Mouse (Mus musculus): ENCODE results near the gene Peli1. TPM values are rescaled to one million over a fixed set of nuclear protein-coding genes. Genes with fewer than 3 reads are reported as not detected.
"Not testable (repeated sequence)": the region's sequence is repeated elsewhere in the genome, so short reads cannot be mapped to it uniquely, and the experiment has no call there.

Gene Peli1
- polyA plus RNA-seq, 1 experiment from 2014 or later, result 31.9 TPM

GRCm38 (mm10) chr11:21178998-21179645 lies 88.0 kb downstream of the Peli1 start:
- no peaks in the 10 kb centered on the region for H3K36me3 ChIP-seq (ENCODE audit: control insufficient read depth, insufficient read depth, low read length)
- no peak for ATAC-seq (replicated peaks; ENCODE audit: insufficient number of reproducible peaks, low FRiP score, low TSS enrichment)
- H3K27ac ChIP-seq (ENCODE audit: low read depth, low read length), result no peak overlapping the region
- H3K4me2 ChIP-seq, result no peak overlapping the region
- H3K9ac ChIP-seq (ENCODE audit: low read depth, low read length), result no peak overlapping the region
- peaks cover 2% of the 10 kb centered on the region; the same call in 1 of the 2 replicates for H3K4me1 ChIP-seq (ENCODE audit: control insufficient read depth, insufficient read depth, low read length)
- 72% methylated on average over 8 of the region's 8 CpGs for WGBS (ENCODE audit: insufficient replicate concordance)
- H3K27me3 ChIP-seq (ENCODE audit: control insufficient read depth, insufficient read depth, low read length), result no peaks in the 10 kb centered on the region
- H3K4me3 ChIP-seq (ENCODE audit: low read depth, low read length), result no peak overlapping the region
- H3K9me3 ChIP-seq (replicated peaks; ENCODE audit: control insufficient read depth, low read length), result no peaks in the 10 kb centered on the region

GRCm38 (mm10) chr11:21179873-21180272 lies 88.8 kb downstream of the Peli1 start:
- ATAC-seq (replicated peaks; ENCODE audit: insufficient number of reproducible peaks, low FRiP score, low TSS enrichment); H3K4me2 ChIP-seq; H3K27me3 ChIP-seq (ENCODE audit: control insufficient read depth, insufficient read depth, low read length); H3K27ac ChIP-seq (ENCODE audit: low read depth, low read length); H3K9ac ChIP-seq (ENCODE audit: low read depth, low read length); H3K9me3 ChIP-seq (replicated peaks; ENCODE audit: control insufficient read depth, low read length); H3K36me3 ChIP-seq (ENCODE audit: control insufficient read depth, insufficient read depth, low read length); H3K4me3 ChIP-seq (ENCODE audit: low read depth, low read length); H3K4me1 ChIP-seq (ENCODE audit: control insufficient read depth, insufficient read depth, low read length): not testable (repeated sequence)
- 86% methylated on average over 8 of the region's 9 CpGs for WGBS (ENCODE audit: insufficient replicate concordance)

- no peaks in the 10 kb centered on the region for H3K27me3 ChIP-seq (ENCODE audit: control insufficient read depth, insufficient read depth, low read length)
- WGBS (ENCODE audit: insufficient replicate concordance), result 65% methylated on average over 1 of the region's 1 CpGs
- no peak for ATAC-seq (replicated peaks; ENCODE audit: insufficient number of reproducible peaks, low FRiP score, low TSS enrichment)
- no peak overlapping the region for H3K4me2 ChIP-seq
- H3K27ac ChIP-seq (ENCODE audit: low read depth, low read length), result no peak overlapping the region
- H3K4me3 ChIP-seq (ENCODE audit: low read depth, low read length), result no peak overlapping the region
- H3K4me1 ChIP-seq (ENCODE audit: control insufficient read depth, insufficient read depth, low read length), result no peaks in the 10 kb centered on the region
- no peaks in the 10 kb centered on the region for H3K9me3 ChIP-seq (replicated peaks; ENCODE audit: control insufficient read depth, low read length)
- no peaks in the 10 kb centered on the region for H3K36me3 ChIP-seq (ENCODE audit: control insufficient read depth, insufficient read depth, low read length)
- H3K9ac ChIP-seq (ENCODE audit: low read depth, low read length), result no peak overlapping the region
Observed at GRCm38 (mm10) chr11:21180650-21181049, 89.6 kb downstream of the Peli1 start.

- no peaks in the 10 kb centered on the region for H3K4me1 ChIP-seq (ENCODE audit: control insufficient read depth, insufficient read depth, low read length)
- no peak overlapping the region for H3K27ac ChIP-seq (ENCODE audit: low read depth, low read length)
- no peaks in the 10 kb centered on the region for H3K9me3 ChIP-seq (replicated peaks; ENCODE audit: control insufficient read depth, low read length)
- no peaks in the 10 kb centered on the region for H3K36me3 ChIP-seq (ENCODE audit: control insufficient read depth, insufficient read depth, low read length)
- no peak overlapping the region for H3K4me3 ChIP-seq (ENCODE audit: low read depth, low read length)
- WGBS (ENCODE audit: insufficient replicate concordance), result 79% methylated on average over 2 of the region's 2 CpGs
- H3K4me2 ChIP-seq, result no peak overlapping the region
- ATAC-seq (replicated peaks; ENCODE audit: insufficient number of reproducible peaks, low FRiP score, low TSS enrichment), result no peak
- H3K9ac ChIP-seq (ENCODE audit: low read depth, low read length), result no peak overlapping the region
- no peaks in the 10 kb centered on the region for H3K27me3 ChIP-seq (ENCODE audit: control insufficient read depth, insufficient read depth, low read length)
Observed at GRCm38 (mm10) chr11:21181616-21182015, 90.5 kb downstream of the Peli1 start.

GRCm38 (mm10) chr11:21182709-21183108 lies 91.6 kb downstream of the Peli1 start:
- H3K9ac ChIP-seq (ENCODE audit: low read depth, low read length), result no peak overlapping the region
- no peak overlapping the region for H3K4me2 ChIP-seq
- H3K4me1 ChIP-seq (ENCODE audit: control insufficient read depth, insufficient read depth, low read length), result no peaks in the 10 kb centered on the region
- H3K36me3 ChIP-seq (ENCODE audit: control insufficient read depth, insufficient read depth, low read length), result no peaks in the 10 kb centered on the region
- 17% methylated on average over 1 of the region's 1 CpGs for WGBS (ENCODE audit: insufficient replicate concordance)
- no peak overlapping the region for H3K4me3 ChIP-seq (ENCODE audit: low read depth, low read length)
- H3K9me3 ChIP-seq (replicated peaks; ENCODE audit: control insufficient read depth, low read length), result no peaks in the 10 kb centered on the region
- H3K27ac ChIP-seq (ENCODE audit: low read depth, low read length), result no peak overlapping the region
- H3K27me3 ChIP-seq (ENCODE audit: control insufficient read depth, insufficient read depth, low read length), result no peaks in the 10 kb centered on the region
- ATAC-seq (replicated peaks; ENCODE audit: insufficient number of reproducible peaks, low FRiP score, low TSS enrichment), result no peak

GRCm38 (mm10) chr11:21191821-21192220 lies 100.7 kb downstream of the Peli1 start:
- H3K4me1 ChIP-seq (ENCODE audit: control insufficient read depth, insufficient read depth, low read length); H3K27ac ChIP-seq (ENCODE audit: low read depth, low read length); H3K4me2 ChIP-seq; H3K9ac ChIP-seq (ENCODE audit: low read depth, low read length); H3K36me3 ChIP-seq (ENCODE audit: control insufficient read depth, insufficient read depth, low read length); H3K4me3 ChIP-seq (ENCODE audit: low read depth, low read length); H3K27me3 ChIP-seq (ENCODE audit: control insufficient read depth, insufficient read depth, low read length); ATAC-seq (replicated peaks; ENCODE audit: insufficient number of reproducible peaks, low FRiP score, low TSS enrichment); H3K9me3 ChIP-seq (replicated peaks; ENCODE audit: control insufficient read depth, low read length): not testable (repeated sequence)
- WGBS (ENCODE audit: insufficient replicate concordance), result 79% methylated on average over 8 of the region's 8 CpGs

- 86% methylated on average over 3 of the region's 3 CpGs for WGBS (ENCODE audit: insufficient replicate concordance)
- no peak overlapping the region for H3K4me3 ChIP-seq (ENCODE audit: low read depth, low read length)
- ATAC-seq (replicated peaks; ENCODE audit: insufficient number of reproducible peaks, low FRiP score, low TSS enrichment), result no peak
- no peak overlapping the region for H3K9ac ChIP-seq (ENCODE audit: low read depth, low read length)
- H3K9me3 ChIP-seq (replicated peaks; ENCODE audit: control insufficient read depth, low read length), result no peaks in the 10 kb centered on the region
- no peaks in the 10 kb centered on the region for H3K4me1 ChIP-seq (ENCODE audit: control insufficient read depth, insufficient read depth, low read length)
- H3K4me2 ChIP-seq, result no peak overlapping the region
- no peaks in the 10 kb centered on the region for H3K27me3 ChIP-seq (ENCODE audit: control insufficient read depth, insufficient read depth, low read length)
- no peaks in the 10 kb centered on the region for H3K36me3 ChIP-seq (ENCODE audit: control insufficient read depth, insufficient read depth, low read length)
- no peak overlapping the region for H3K27ac ChIP-seq (ENCODE audit: low read depth, low read length)
Observed at GRCm38 (mm10) chr11:21194851-21195250, 103.8 kb downstream of the Peli1 start.

Other genes with a start within 250 kb of the Peli1 start
- 10.4 and 12.6 TPM in 2 replicates for gene Vps54, start 148.0 kb downstream of the Peli1 start, polyA plus RNA-seq (2014; fragmentation: Nextera tagmentation; extraction: Ambion mirVana)

All from heart, embryonic 11.5 days (tissue).